In the genomic region with DNA sequence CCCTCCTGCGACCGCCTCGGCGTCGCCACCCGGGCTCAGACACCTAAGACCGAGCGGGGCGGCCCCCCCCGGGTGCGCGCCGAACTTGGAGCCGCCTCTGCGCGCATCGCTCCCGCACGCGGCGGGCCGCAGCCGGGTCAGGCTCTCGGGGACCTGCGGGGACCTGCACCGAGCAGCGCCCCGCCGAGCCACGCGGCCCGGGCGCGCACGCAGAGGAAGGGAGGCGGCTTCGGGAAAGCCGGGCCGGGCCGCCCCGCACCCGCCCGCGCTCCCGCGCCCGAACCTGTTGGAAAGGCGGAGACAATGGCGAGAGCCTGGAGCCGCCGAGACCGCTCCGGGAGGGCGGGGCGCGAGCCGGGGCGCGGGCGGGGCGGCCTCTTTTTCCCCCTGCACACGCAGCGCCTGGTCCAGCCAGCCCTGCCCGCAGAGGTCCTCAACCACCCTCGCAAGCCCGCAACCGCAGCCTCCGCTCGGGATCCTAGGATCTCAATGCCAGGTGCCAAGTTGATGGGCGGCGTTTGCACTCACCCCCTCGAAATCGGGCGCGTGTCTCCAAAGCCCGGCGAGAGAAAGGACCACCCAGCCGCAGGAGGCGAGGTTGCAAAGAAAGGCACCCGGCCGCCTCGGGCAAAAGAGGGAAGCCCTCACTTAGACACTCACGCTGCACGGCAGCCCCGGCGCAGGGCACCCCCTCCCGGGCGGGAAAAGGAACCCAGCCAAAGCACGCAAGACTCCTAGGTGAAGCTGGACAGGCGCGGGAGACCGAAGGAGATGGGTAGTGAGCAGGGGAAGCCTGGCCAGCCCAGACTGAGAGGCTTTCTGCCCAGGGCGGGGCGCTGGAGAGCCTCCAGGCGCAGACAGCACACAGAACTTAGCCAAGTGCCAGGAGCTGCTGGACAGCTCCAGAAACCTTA, we compare ENCODE assay signal across 8 mouse cellular contexts. TPM values are rescaled to one million over a fixed set of nuclear protein-coding genes. Genes with fewer than 3 reads are reported as not detected.
DNase-seq lines count a peak whose midpoint lies in the region; ATAC-seq and TF ChIP-seq lines count a peak whose summit lies in the region.

Gene Nell2, minus strand, starts transcription at position 612 of the 914 bp plus-strand sequence.

- peaks cover 4% of the 10 kb centered on the region; the same call in 1 of the 2 replicates for H3K4me1 ChIP-seq in heart, embryonic 11.5 days (ENCODE audit: control insufficient read depth, insufficient read depth, low read length)
- no peaks in the 10 kb centered on the region; the same call in 1 of the 2 replicates for H3K4me1 ChIP-seq in embryonic fibroblast, embryonic 13.5 days (ENCODE audit: control insufficient read depth, insufficient read depth, low read length)
- peaks cover 26% of the 10 kb centered on the region for H3K4me1 ChIP-seq in hindbrain, embryonic 13.5 days (replicated peaks)
- peaks cover 22% of the 10 kb centered on the region for H3K4me1 ChIP-seq in limb, embryonic 10.5 days
- H3K4me1 ChIP-seq in neural tube, embryonic 15.5 days = peaks cover 24% of the 10 kb centered on the region

- H3K9me3 ChIP-seq in heart, embryonic 11.5 days (replicated peaks; ENCODE audit: control insufficient read depth, low read length) = no peaks in the 10 kb centered on the region
- H3K9me3 ChIP-seq in hindbrain, embryonic 13.5 days = no peaks in the 10 kb centered on the region
- H3K9me3 ChIP-seq in limb, embryonic 10.5 days (replicated peaks) = no peaks in the 10 kb centered on the region
- no peaks in the 10 kb centered on the region for H3K9me3 ChIP-seq in neural tube, embryonic 15.5 days (replicated peaks)

- H3K4me3 ChIP-seq in heart, embryonic 11.5 days (ENCODE audit: low read depth, low read length) = peak within 1 kb of the TSS; percentile 57
- H3K4me3 ChIP-seq in embryonic fibroblast, embryonic 13.5 days (ENCODE audit: insufficient read depth, low read length) = peak within 1 kb of the TSS; percentile 36
- peak within 1 kb of the TSS; percentile 77 for H3K4me3 ChIP-seq in hindbrain, embryonic 13.5 days
- H3K4me3 ChIP-seq in limb, embryonic 10.5 days = peak within 1 kb of the TSS; percentile 73
- peak within 1 kb of the TSS; percentile 70 for H3K4me3 ChIP-seq in neural tube, embryonic 15.5 days (replicated peaks)

- ATAC-seq in heart, embryonic 11.5 days (replicated peaks; ENCODE audit: insufficient number of reproducible peaks, low FRiP score, low TSS enrichment) = no peak; the same call in 1 of the 2 replicates
- peak; percentile 87 for ATAC-seq in hindbrain, embryonic 13.5 days (ENCODE audit: low FRiP score)
- peak; percentile 86 for ATAC-seq in neural tube, embryonic 15.5 days (ENCODE audit: low FRiP score)

- no peak for TF ChIP-seq CTCF in embryonic fibroblast, embryonic 13.5 days (IDR thresholded peaks at IDR 0.05; ENCODE audit: borderline replicate concordance, insufficient read depth, low read length)

- H3K4me2 ChIP-seq in heart, embryonic 11.5 days = peak within 1 kb of the TSS; percentile 96
- peak within 1 kb of the TSS; percentile 78 for H3K4me2 ChIP-seq in hindbrain, embryonic 13.5 days
- peak within 1 kb of the TSS; percentile 68 for H3K4me2 ChIP-seq in neural tube, embryonic 15.5 days

- under 1% methylated on average over 75 of the region's 95 CpGs for WGBS in heart, embryonic 11.5 days (ENCODE audit: insufficient replicate concordance)
- 2% methylated on average over 42 of the region's 95 CpGs for WGBS in hindbrain, embryonic 13.5 days
- WGBS in limb, embryonic 10.5 days = 1% methylated on average over 92 of the region's 95 CpGs
- WGBS in neural tube, embryonic 15.5 days = under 1% methylated on average over 91 of the region's 95 CpGs

- H3K9ac ChIP-seq in heart, embryonic 11.5 days (ENCODE audit: low read depth, low read length) = no peak within 1 kb of the TSS
- peak within 1 kb of the TSS; percentile 88 for H3K9ac ChIP-seq in hindbrain, embryonic 13.5 days
- peak within 1 kb of the TSS; percentile 66 for H3K9ac ChIP-seq in neural tube, embryonic 15.5 days (replicated peaks)

- H3K36me3 ChIP-seq in heart, embryonic 11.5 days (ENCODE audit: control insufficient read depth, insufficient read depth, low read length) = no peaks in the 10 kb centered on the region
- no peaks in the 10 kb centered on the region for H3K36me3 ChIP-seq in hindbrain, embryonic 13.5 days
- no peaks in the 10 kb centered on the region for H3K36me3 ChIP-seq in limb, embryonic 10.5 days
- H3K36me3 ChIP-seq in neural tube, embryonic 15.5 days = no peaks in the 10 kb centered on the region

- H3K27me3 ChIP-seq in heart, embryonic 11.5 days (ENCODE audit: control insufficient read depth, insufficient read depth, low read length) = peaks cover 35% of the 10 kb centered on the region
- H3K27me3 ChIP-seq in hindbrain, embryonic 13.5 days = no peaks in the 10 kb centered on the region
- H3K27me3 ChIP-seq in limb, embryonic 10.5 days (ENCODE audit: low read depth, poor library complexity, severe bottlenecking) = peaks cover 49% of the 10 kb centered on the region
- H3K27me3 ChIP-seq in neural tube, embryonic 15.5 days (replicated peaks) = no peaks in the 10 kb centered on the region

- no peak for TF ChIP-seq POLR2A in embryonic fibroblast, embryonic 13.5 days (IDR thresholded peaks at IDR 0.05; ENCODE audit: low read depth, low read length)

- H3K27ac ChIP-seq in heart, embryonic 11.5 days (ENCODE audit: low read depth, low read length) = no peak within 1 kb of the TSS
- H3K27ac ChIP-seq in embryonic fibroblast, embryonic 13.5 days (ENCODE audit: insufficient read depth, low read length) = no peak within 1 kb of the TSS
- peak within 1 kb of the TSS; percentile 93 for H3K27ac ChIP-seq in hindbrain, embryonic 13.5 days
- H3K27ac ChIP-seq in limb, embryonic 10.5 days = peak within 1 kb of the TSS; percentile 79
- H3K27ac ChIP-seq in neural tube, embryonic 15.5 days (replicated peaks) = peak within 1 kb of the TSS; percentile 90

- DNase-seq in heart, postnatal 25 days (ENCODE audit: low spot score) = no peak
- peak; percentile 50 for DNase-seq in adrenal gland, postnatal 25 days
- peak; percentile 75 for DNase-seq in limb, embryonic 10.5 days (ENCODE audit: low spot score)
- no peak for DNase-seq in spleen, postnatal 36 days (ENCODE audit: low spot score in 2 of 2)

- intact Hi-C loops in heart, postnatal 25 days (cut with DNase I) = no loop called here

RNA-seq across cellular contexts. Expression of gene Nell2, which starts in this region (rescaled TPM):
- polyA plus RNA-seq in heart, embryonic 11.5 days (2014; fragmentation: Nextera tagmentation; extraction: Ambion mirVana) = 0.49 and 1.3 TPM in 2 replicates
- total RNA-seq in heart, postnatal 25 days (2021) = not detected
- total RNA-seq in adrenal gland, postnatal 25 days (2021) = 3.8 and 5.2 TPM in 2 replicates
- 3.1 and 4.2 TPM in 2 replicates for polyA plus RNA-seq in embryonic fibroblast, embryonic 13.5 days (2011; ENCODE audit: insufficient read length, low read depth, missing spikeins)
- polyA plus RNA-seq in hindbrain, embryonic 13.5 days (2015; fragmentation: Nextera tagmentation; extraction: Ambion mirVana) = 171 and 185 TPM in 2 replicates
- 2.8 and 4.1 TPM in 2 replicates for polyA plus RNA-seq in limb, embryonic 10.5 days (2016; fragmentation: Nextera tagmentation; extraction: Ambion mirVana)
- 168 and 194 TPM in 2 replicates for polyA plus RNA-seq in neural tube, embryonic 15.5 days (2015; fragmentation: Nextera tagmentation; extraction: Ambion mirVana)

Comparison
In these comparisons a context has a peak if more than half of its experiments do, and no peak if none do; other contexts are left out.
1. RNA of gene Nell2 (polyA plus RNA-seq): 168 to 194 TPM in neural tube, embryonic 15.5 days and 171 to 185 TPM in hindbrain, embryonic 13.5 days; 3.1 to 4.2 TPM in embryonic fibroblast, embryonic 13.5 days, 2.8 to 4.1 TPM in limb, embryonic 10.5 days and 0.49 to 1.3 TPM in heart, embryonic 11.5 days; every median in the first group is over 10 times any median in the second.
2. H3K27ac ChIP-seq: peak in hindbrain, embryonic 13.5 days (single experiment), limb, embryonic 10.5 days (single experiment) and neural tube, embryonic 15.5 days (single experiment); none in heart, embryonic 11.5 days (single experiment) and embryonic fibroblast, embryonic 13.5 days (single experiment).
3. DNase-seq: peak in adrenal gland, postnatal 25 days (single experiment) and limb, embryonic 10.5 days (single experiment); none in heart, postnatal 25 days (single experiment) and spleen, postnatal 36 days (0 of 2).
4. Peak in every context shown above with its lines, with median percentiles within 50 percentile points of each other: H3K4me2 ChIP-seq and H3K4me3 ChIP-seq.